In genomic region chr7:71409061-71409460, GRCm38 (mm10) we compare ENCODE assay signal across 25 mouse cellular contexts. TPM values are rescaled to one million over a fixed set of nuclear protein-coding genes. Genes with fewer than 3 reads are reported as not detected.
DNase-seq lines count a peak whose midpoint lies in the region; ATAC-seq and TF ChIP-seq lines count a peak whose summit lies in the region.
"Had no signal": no experiment of that assay in that cellular context is flagged by ENCODE, and none has a peak within 500 bp of the region (broad histone marks: within the 10 kb centered on the region; RNA-seq: fewer than 3 reads in every experiment).

No protein-coding gene starts in this region.

- TF ChIP-seq CTCF in gastrocnemius, adult 2 months (IDR thresholded peaks at IDR 0.05): no peak
- TF ChIP-seq CTCF in midbrain, postnatal 0 days (IDR thresholded peaks at IDR 0.05): no peak

- peak overlapping the region; percentile 83; the same call in 1 of the 2 replicates for H3K27ac ChIP-seq in gastrocnemius, adult 2 months
- peak overlapping the region; percentile 97 for H3K27ac ChIP-seq in kidney, embryonic 14.5 days (ENCODE audit: low read depth, low read length)
- H3K27ac ChIP-seq in midbrain, embryonic 10.5 days (replicated peaks): peak overlapping the region; percentile 64; the same call in 1 of the 2 replicates
- no peak overlapping the region for H3K27ac ChIP-seq in midbrain, postnatal 0 days (ENCODE audit: low read depth, low read length)
- peak overlapping the region; percentile 46; the same call in 1 of the 2 replicates for H3K27ac ChIP-seq in stomach, embryonic 15.5 days
- H3K27ac ChIP-seq: embryonic facial prominence, embryonic 15.5 days had no signal

- WGBS in kidney, embryonic 14.5 days: 22% methylated on average over 5 of the region's 5 CpGs
- 73% methylated on average over 5 of the region's 5 CpGs for WGBS in midbrain, embryonic 10.5 days
- WGBS in midbrain, postnatal 0 days: 67% methylated on average over 5 of the region's 5 CpGs
- WGBS in stomach, embryonic 15.5 days: 32% methylated on average over 5 of the region's 5 CpGs

- H3K4me3 ChIP-seq in gastrocnemius, adult 2 months: no peak overlapping the region
- H3K4me3 ChIP-seq in kidney, embryonic 14.5 days (ENCODE audit: low read length): no peak overlapping the region
- H3K4me3 ChIP-seq in midbrain, embryonic 10.5 days: no peak overlapping the region
- no peak overlapping the region for H3K4me3 ChIP-seq in midbrain, postnatal 0 days (ENCODE audit: low read depth, low read length)
- no peak overlapping the region for H3K4me3 ChIP-seq in stomach, embryonic 15.5 days (replicated peaks)
- H3K4me3 ChIP-seq: embryonic facial prominence, embryonic 15.5 days; forebrain, embryonic 10.5 days; liver, embryonic 13.5 days had no signal

- intact Hi-C loops in gastrocnemius, adult 2 months (cut with DNase I): no loop called here

- no peaks in the 10 kb centered on the region for H3K27me3 ChIP-seq in kidney, embryonic 14.5 days (ENCODE audit: control insufficient read depth, insufficient read depth, low read length)
- H3K27me3 ChIP-seq in midbrain, embryonic 10.5 days (ENCODE audit: low read depth, poor library complexity, severe bottlenecking): peaks cover 74% of the 10 kb centered on the region
- H3K27me3 ChIP-seq in midbrain, postnatal 0 days (ENCODE audit: insufficient read depth, low read length): peaks cover 9% of the 10 kb centered on the region; the same call in 1 of the 2 replicates
- no peaks in the 10 kb centered on the region for H3K27me3 ChIP-seq in stomach, embryonic 15.5 days (replicated peaks)
- H3K27me3 ChIP-seq: liver, embryonic 13.5 days had no signal

- no peak for DNase-seq in gastrocnemius, adult 2 months
- no peak for DNase-seq in gastrocnemius, postnatal 25 days
- no peak for DNase-seq in kidney, postnatal 25 days
- no peak for DNase-seq in midbrain, embryonic 10.5 days (ENCODE audit: low spot score)
- DNase-seq in midbrain, postnatal 0 days (ENCODE audit: low spot score): no peak
- DNase-seq in retina, embryonic 14.5 days (ENCODE audit: low spot score): no peak
- DNase-seq: cerebellum, adult 9-11 months; embryo, embryonic 11 days; gastrocnemius, postnatal 14 days; layer of hippocampus, postnatal 36 days; liver, embryonic 13.5 days; thymus, postnatal 36 days had no signal

- H3K36me3 ChIP-seq in kidney, embryonic 14.5 days (ENCODE audit: control insufficient read depth, insufficient read depth, low read length): no peaks in the 10 kb centered on the region
- no peaks in the 10 kb centered on the region for H3K36me3 ChIP-seq in midbrain, embryonic 10.5 days
- no peaks in the 10 kb centered on the region for H3K36me3 ChIP-seq in midbrain, postnatal 0 days (ENCODE audit: insufficient read depth, low read length)
- no peaks in the 10 kb centered on the region for H3K36me3 ChIP-seq in stomach, embryonic 15.5 days
- H3K36me3 ChIP-seq: embryonic facial prominence, embryonic 15.5 days; forebrain, embryonic 10.5 days; liver, embryonic 13.5 days had no signal

- no peak for ATAC-seq in kidney, embryonic 14.5 days (ENCODE audit: low FRiP score, low TSS enrichment)
- no peak for ATAC-seq in midbrain, postnatal 0 days (ENCODE audit: low FRiP score)
- no peak for ATAC-seq in stomach, embryonic 15.5 days (ENCODE audit: insufficient read depth, low FRiP score, low read depth)

- no peaks in the 10 kb centered on the region for H3K9me3 ChIP-seq in kidney, embryonic 14.5 days (ENCODE audit: control insufficient read depth, low read length)
- no peaks in the 10 kb centered on the region for H3K9me3 ChIP-seq in midbrain, embryonic 10.5 days (replicated peaks)
- H3K9me3 ChIP-seq in midbrain, postnatal 0 days (ENCODE audit: low read length): no peaks in the 10 kb centered on the region
- H3K9me3 ChIP-seq in stomach, embryonic 15.5 days: no peaks in the 10 kb centered on the region
- H3K9me3 ChIP-seq: embryonic facial prominence, embryonic 15.5 days; forebrain, embryonic 10.5 days; liver, embryonic 13.5 days had no signal

- H3K9ac ChIP-seq in kidney, embryonic 14.5 days (ENCODE audit: low read depth, low read length): no peak overlapping the region
- H3K9ac ChIP-seq in midbrain, postnatal 0 days (replicated peaks; ENCODE audit: low read length, poor library complexity, severe bottlenecking): no peak overlapping the region
- H3K9ac ChIP-seq in stomach, embryonic 15.5 days: no peak overlapping the region
- H3K9ac ChIP-seq: embryonic facial prominence, embryonic 15.5 days; liver, embryonic 13.5 days had no signal

- H3K4me2 ChIP-seq in kidney, embryonic 14.5 days (replicated peaks; ENCODE audit: low read depth, low read length): no peak overlapping the region
- H3K4me2 ChIP-seq in midbrain, postnatal 0 days (ENCODE audit: low read depth, low read length, poor library complexity, severe bottlenecking): no peak overlapping the region
- no peak overlapping the region for H3K4me2 ChIP-seq in stomach, embryonic 15.5 days
- H3K4me2 ChIP-seq: embryonic facial prominence, embryonic 15.5 days; heart, embryonic 11.5 days; liver, embryonic 13.5 days had no signal

- H3K4me1 ChIP-seq in kidney, embryonic 14.5 days (ENCODE audit: control insufficient read depth, insufficient read depth, low read length): peaks cover 31% of the 10 kb centered on the region
- H3K4me1 ChIP-seq in midbrain, embryonic 10.5 days: peaks cover 26% of the 10 kb centered on the region
- H3K4me1 ChIP-seq in midbrain, postnatal 0 days (ENCODE audit: insufficient read depth, low read length): no peaks in the 10 kb centered on the region
- H3K4me1 ChIP-seq in stomach, embryonic 15.5 days: peaks cover 12% of the 10 kb centered on the region

RNA-seq across cellular contexts. Expression of gene Gm10295, which starts 57.8 kb away (rescaled TPM):
- not detected for total RNA-seq in gastrocnemius, adult 2 months (2021)
- not detected for total RNA-seq in gastrocnemius, postnatal 25 days (2021)
- 0.10 TPM in 1 of 2 replicates, not detected in the other for polyA plus RNA-seq in kidney, embryonic 14.5 days (2014; fragmentation: Nextera tagmentation; extraction: Ambion mirVana)
- polyA plus RNA-seq in midbrain, embryonic 10.5 days (2016; fragmentation: Nextera tagmentation; extraction: Ambion mirVana): not detected in 2 replicates
- total RNA-seq in midbrain, postnatal 0 days (2014; rRNA removed): not detected in 2 replicates
- polyA plus RNA-seq in midbrain, postnatal 0 days (2015; fragmentation: Nextera tagmentation; extraction: Ambion mirVana): not detected in 2 replicates
- polyA plus RNA-seq in stomach, embryonic 15.5 days (2015; fragmentation: Nextera tagmentation; extraction: Ambion mirVana): not detected in 2 replicates
- total RNA-seq: adrenal gland, adult 18-20 months; gastrocnemius, postnatal 14 days; heart, postnatal 25 days; layer of hippocampus, adult 18-20 months; layer of hippocampus, postnatal 36 days; left cerebral cortex, postnatal 25 days; megakaryocyte, adult 5-6 weeks; MEL had no signal
- polyA plus RNA-seq: embryonic facial prominence, embryonic 15.5 days; forebrain, embryonic 10.5 days; frontal cortex, adult 2 months; heart, embryonic 11.5 days; liver, embryonic 13.5 days; neural tube, embryonic 11.5 days had no signal
